Mouse (Mus musculus) MEL (cell line): ENCODE results near the gene Tlx3. TPM values are rescaled to one million over a fixed set of nuclear protein-coding genes. Genes with fewer than 3 reads are reported as not detected.

ENCODE experiments used
- DNase-seq: peaks from one replicate; pipeline ENCODE4 v3.0.0; 2011; ENCODE audit warnings: low read depth, low spot score
- H3K27ac ChIP-seq: 2 replicates; pipeline ENCODE4 v1.5.1; 2012; ENCODE audit warnings: low read depth, mild to moderate bottlenecking, control low read depth, low read length, moderate library complexity; ENCODE audit not compliant: control insufficient read depth
- H3K27me3 ChIP-seq, 2 experiments: fragments of 150-350 bp in 1 of 2; sonication (generic) in 1 of 2; 2 replicates each; pipeline ENCODE4 v1.6.1; 2012; ENCODE audit warnings: low read length in 2 of 2, mild to moderate bottlenecking in 2 of 2, improper control_type of control experiment in 1 of 2, moderate library complexity in 1 of 2; ENCODE audit not compliant: insufficient read depth in 2 of 2, control insufficient read depth in 1 of 2
- H3K36me3 ChIP-seq, 2 experiments: 2 replicates each; pipeline ENCODE4 v1.6.1; 2012 to 2014; ENCODE audit warnings: low read length in 2 of 2, improper control_type of control experiment in 1 of 2, inconsistent platforms in 1 of 2, mild to moderate bottlenecking in 1 of 2; ENCODE audit not compliant: insufficient read depth in 2 of 2, control insufficient read depth in 1 of 2
- H3K4me1 ChIP-seq, 2 experiments: fragments of 150-350 bp in 1 of 2; sonication (generic) in 1 of 2; 2 replicates each; pipeline ENCODE4 v1.6.1; 2012; ENCODE audit warnings: low read length in 2 of 2, improper control_type of control experiment in 1 of 2, mild to moderate bottlenecking in 1 of 2; ENCODE audit not compliant: insufficient read depth in 2 of 2, control insufficient read depth in 1 of 2
- H3K4me3 ChIP-seq, 2 experiments: fragments of 150-350 bp in 1 of 2; sonication (generic) in 1 of 2; 2 replicates each; pipeline ENCODE4 v1.5.1; 2012; ENCODE audit warnings: low read depth in 2 of 2, low read length in 2 of 2, mild to moderate bottlenecking in 2 of 2, moderate library complexity in 2 of 2, control low read depth in 1 of 2, improper control_type of control experiment in 1 of 2; ENCODE audit not compliant: control insufficient read depth in 1 of 2, insufficient read depth in 1 of 2
- H3K79me2 ChIP-seq: 2 replicates; pipeline ENCODE4 v1.6.1; 2012; ENCODE audit warnings: mild to moderate bottlenecking, low read length, moderate library complexity; ENCODE audit not compliant: control insufficient read depth, poor library complexity, insufficient read depth
- H3K9ac ChIP-seq: 2 replicates; pipeline ENCODE4 v1.6.1; 2012; ENCODE audit warnings: low read depth, mild to moderate bottlenecking, control low read depth, low read length, moderate library complexity; ENCODE audit not compliant: control insufficient read depth, poor library complexity, severe bottlenecking
- H3K9me3 ChIP-seq: fragments of 150-350 bp; sonication (generic); replicated peaks from 2 replicates; pipeline ENCODE4 v1.6.1; 2012; ENCODE audit warnings: mild to moderate bottlenecking, low read length, improper control_type of control experiment, moderate library complexity; ENCODE audit not compliant: insufficient read depth
- BHLHE40 ChIP-seq: IDR thresholded peaks from 2 replicates; pipeline ENCODE4 v1.6.1; 2012; ENCODE audit warnings: low read depth, mild to moderate bottlenecking, inconsistent platforms, low read length, improper control_type of control experiment, borderline replicate concordance
- CHD1 ChIP-seq: IDR thresholded peaks from 2 replicates; pipeline ENCODE4 v1.6.1; 2012; ENCODE audit warnings: low read depth, mild to moderate bottlenecking, inconsistent platforms, low read length, improper control_type of control experiment
- CTCF ChIP-seq, 3 experiments: IDR thresholded peaks in 2 of 3; conservative IDR thresholded peaks in 1 of 3; 2 replicates each; pipeline ENCODE4 v1.5.1; 2011 to 2012; ENCODE audit warnings: low read length in 3 of 3, low read depth in 2 of 3, mild to moderate bottlenecking in 2 of 3, improper control_type of control experiment in 1 of 3, inconsistent platforms in 1 of 3, mixed read lengths in 1 of 3, moderate library complexity in 1 of 3; ENCODE audit not compliant: control insufficient read depth in 1 of 3, insufficient read depth in 1 of 3, poor library complexity in 1 of 3, severe bottlenecking in 1 of 3
- E2F4 ChIP-seq: IDR thresholded peaks from 2 replicates; pipeline ENCODE4 v1.6.1; 2011; ENCODE audit warnings: low read depth, low read length, improper control_type of control experiment, borderline replicate concordance
- ELF1 ChIP-seq: IDR thresholded peaks from 2 replicates; pipeline ENCODE4 v1.6.1; 2014; ENCODE audit warnings: low read depth, mild to moderate bottlenecking, inconsistent platforms, low read length, improper control_type of control experiment, moderate library complexity
- EP300 ChIP-seq, 2 experiments: IDR thresholded peaks; 2 replicates each; pipeline ENCODE4 v1.6.1; 2011; ENCODE audit warnings: improper control_type of control experiment in 2 of 2, low read length in 2 of 2, low read depth in 1 of 2, mild to moderate bottlenecking in 1 of 2
- GABPA ChIP-seq: IDR thresholded peaks from 2 replicates; pipeline ENCODE4 v1.6.1; 2012; ENCODE audit warnings: low read depth, mild to moderate bottlenecking, inconsistent platforms, low read length, improper control_type of control experiment, moderate library complexity
- GATA1 ChIP-seq: IDR thresholded peaks from 2 replicates; pipeline ENCODE4 v1.6.1; 2011; ENCODE audit warnings: low read depth, low read length, improper control_type of control experiment
- JUND ChIP-seq: IDR thresholded peaks from 2 replicates; pipeline ENCODE4 v1.6.1; 2011; ENCODE audit warnings: low read depth, mild to moderate bottlenecking, improper control_type of control experiment, low read length
- KAT2A ChIP-seq: conservative IDR thresholded peaks from 2 replicates; pipeline ENCODE4 v1.6.1; 2012; ENCODE audit warnings: low read depth, low read length, improper control_type of control experiment, inconsistent platforms
- MAX ChIP-seq: IDR thresholded peaks from 2 replicates; pipeline ENCODE4 v1.6.1; 2011; ENCODE audit warnings: low read length, improper control_type of control experiment
- MAZ ChIP-seq: IDR thresholded peaks from 2 replicates; pipeline ENCODE4 v1.6.1; 2012; ENCODE audit warnings: low read depth, mild to moderate bottlenecking, inconsistent platforms, low read length, improper control_type of control experiment
- MEF2A ChIP-seq: IDR thresholded peaks from 2 replicates; pipeline ENCODE4 v1.6.1; 2014; ENCODE audit warnings: low read depth, mild to moderate bottlenecking, inconsistent platforms, low read length, improper control_type of control experiment; ENCODE audit not compliant: poor library complexity, insufficient replicate concordance, severe bottlenecking; ENCODE audit errors: extremely low read depth
- MXI1 ChIP-seq: IDR thresholded peaks from 2 replicates; pipeline ENCODE4 v1.6.1; 2011; ENCODE audit warnings: mild to moderate bottlenecking, low read depth, low read length, improper control_type of control experiment
- MYB ChIP-seq: IDR thresholded peaks from 2 replicates; pipeline ENCODE4 v1.6.1; 2011; ENCODE audit warnings: mild to moderate bottlenecking, low read depth, low read length, improper control_type of control experiment
- MYC ChIP-seq: IDR thresholded peaks from 2 replicates; pipeline ENCODE4 v1.6.1; 2011; ENCODE audit warnings: low read depth, mild to moderate bottlenecking, low read length, improper control_type of control experiment, moderate library complexity
- NRF1 ChIP-seq: IDR thresholded peaks from 2 replicates; pipeline ENCODE4 v1.6.1; 2014; ENCODE audit warnings: low read depth, mild to moderate bottlenecking, inconsistent platforms, low read length, improper control_type of control experiment, moderate library complexity; ENCODE audit not compliant: poor library complexity, insufficient read depth, severe bottlenecking
- POLR2A ChIP-seq, 2 experiments: IDR thresholded peaks; 2 replicates each; pipeline ENCODE4 v1.6.1; 2011 to 2012; ENCODE audit warnings: low read length in 2 of 2, mild to moderate bottlenecking in 2 of 2, control low read depth in 1 of 2, improper control_type of control experiment in 1 of 2, low read depth in 1 of 2, moderate library complexity in 1 of 2; ENCODE audit not compliant: control insufficient read depth in 1 of 2, insufficient read depth in 1 of 2, poor library complexity in 1 of 2
- POLR2AphosphoS2 ChIP-seq: IDR thresholded peaks from 2 replicates; pipeline ENCODE4 v1.6.1; 2011; ENCODE audit warnings: low read length, improper control_type of control experiment
- RAD21 ChIP-seq: IDR thresholded peaks from 2 replicates; pipeline ENCODE4 v1.6.1; 2011; ENCODE audit warnings: mild to moderate bottlenecking, low read depth, low read length, improper control_type of control experiment
- SMC3 ChIP-seq: IDR thresholded peaks from 2 replicates; pipeline ENCODE4 v1.6.1; 2011; ENCODE audit warnings: low read depth, low read length, improper control_type of control experiment
- TAL1 ChIP-seq: IDR thresholded peaks from 2 replicates; pipeline ENCODE4 v1.6.1; 2012; ENCODE audit warnings: mild to moderate bottlenecking, inconsistent platforms, low read length, moderate library complexity, mixed read lengths
- UBTF ChIP-seq: IDR thresholded peaks from 2 replicates; pipeline ENCODE4 v1.6.1; 2012; ENCODE audit warnings: low read depth, mild to moderate bottlenecking, inconsistent platforms, low read length, improper control_type of control experiment, moderate library complexity, borderline replicate concordance; ENCODE audit not compliant: insufficient read depth
- USF1 ChIP-seq: IDR thresholded peaks from 2 replicates; pipeline ENCODE4 v1.6.1; 2014; ENCODE audit warnings: low read depth, mild to moderate bottlenecking, inconsistent platforms, low read length, improper control_type of control experiment, moderate library complexity
- USF2 ChIP-seq, 2 experiments: IDR thresholded peaks; 2 replicates each; pipeline ENCODE4 v1.6.1; 2011 to 2012; ENCODE audit warnings: improper control_type of control experiment in 2 of 2, low read length in 2 of 2, borderline replicate concordance in 1 of 2, inconsistent platforms in 1 of 2, low read depth in 1 of 2, mild to moderate bottlenecking in 1 of 2; ENCODE audit not compliant: insufficient read depth in 1 of 2
- ZC3H11A ChIP-seq: IDR thresholded peaks from 2 replicates; pipeline ENCODE4 v1.6.1; 2012; ENCODE audit warnings: low read depth, mild to moderate bottlenecking, inconsistent platforms, low read length, improper control_type of control experiment
- ZKSCAN1 ChIP-seq: IDR thresholded peaks from 2 replicates; pipeline ENCODE4 v1.6.1; 2012; ENCODE audit warnings: low read depth, mild to moderate bottlenecking, inconsistent platforms, low read length, improper control_type of control experiment, moderate library complexity
- ZNF384 ChIP-seq: IDR thresholded peaks from 2 replicates; pipeline ENCODE4 v1.6.1; 2012; ENCODE audit warnings: low read depth, mild to moderate bottlenecking, inconsistent platforms, low read length, improper control_type of control experiment
- polyA plus RNA-seq, 2 experiments: library from polyadenylated mRNA; stranded (reverse) in 1 of 2; unstranded in 1 of 2; fragments of >175 nt in 1 of 2; fragments of >200 nt in 1 of 2; gene quantifications; 2 replicates each; pipeline versions ENCODE4 v1.2.1 to v1.2.4; 2012; ENCODE audit warnings: low replicate concordance in 2 of 2, low read depth in 1 of 2; ENCODE audit not compliant: insufficient read length in 2 of 2, insufficient read depth in 1 of 2, missing spikeins in 1 of 2
- total RNA-seq: library from RNA; depleted of rRNA; stranded (reverse); fragments of 300-350 nt; gene quantifications from 2 replicates; pipeline ENCODE4 v1.2.3, GENCODE M21; 2012

The Tlx3 gene
- total and polyA plus RNA-seq, 3 experiments = not detected

DNA sequence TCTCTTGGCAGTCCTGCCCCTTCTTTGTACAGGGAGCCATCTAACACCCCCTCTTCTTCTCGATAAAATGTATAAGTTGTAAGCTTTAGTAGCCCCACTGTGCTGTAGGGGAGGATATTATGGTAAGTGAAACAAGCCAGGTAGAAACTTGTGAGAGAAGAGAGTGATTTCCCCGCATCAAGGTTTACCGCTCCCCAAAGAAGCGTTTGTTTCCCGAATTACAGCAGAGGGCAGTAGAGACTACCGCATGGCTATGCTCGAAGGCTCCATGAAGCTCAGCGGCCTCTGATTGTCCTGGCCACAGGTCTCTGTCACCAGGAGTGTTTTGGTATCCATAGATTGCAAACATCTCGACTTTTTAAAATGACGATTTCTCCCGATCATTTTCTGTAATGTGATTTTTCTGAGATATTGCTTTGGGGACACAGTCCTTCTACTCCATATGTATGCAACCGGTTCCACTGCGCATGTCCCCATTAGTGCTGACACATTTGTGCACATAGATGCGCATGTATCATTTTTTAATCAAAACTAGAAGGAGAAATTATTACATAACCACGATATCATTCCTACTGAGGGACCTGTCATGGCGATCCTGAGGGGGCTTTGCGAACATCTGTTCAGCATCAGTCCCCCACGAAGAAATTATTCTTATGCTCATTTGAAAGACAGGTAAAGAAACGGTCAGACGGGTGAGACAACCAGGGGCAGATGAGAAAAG lies 26.7 kb downstream of the Tlx3 start:
- Histone ChIP-seq H3K9ac (no peak overlapping the region), H3K79me2 (no peaks in the 10 kb centered on the region), H3K4me1 (no peaks in the 10 kb centered on the region), H3K9me3 (no peaks in the 10 kb centered on the region), H3K4me3 (no peak overlapping the region), H3K27me3 (peaks cover 18 to 31% of the 10 kb centered on the region in 2 experiments), H3K36me3 (no peaks in the 10 kb centered on the region), H3K27ac (no peak overlapping the region)
- DNase-seq = peak; percentile 42
- no peak for TF ChIP-seq USF2 (IDR thresholded peaks at IDR 0.05; ENCODE audit: borderline replicate concordance in 1 of 2, insufficient read depth in 1 of 2, low read depth in 1 of 2, low read length in 2 of 2)
- TF ChIP-seq ZC3H11A = peak; percentile 45; the same call in 1 of the 2 replicates
- TF ChIP-seq RAD21 = peak; percentile 71
- TF ChIP-seq GABPA = no peak
- no peak for TF ChIP-seq ZNF384
- TF ChIP-seq SMC3 = peak; percentile 69
- TF ChIP-seq POLR2A (IDR thresholded peaks at IDR 0.05; ENCODE audit: control insufficient read depth in 1 of 2, insufficient read depth in 1 of 2, low read depth in 1 of 2, low read length in 2 of 2, poor library complexity in 1 of 2) = no peak
- TF ChIP-seq CHD1 = no peak
- no peak for TF ChIP-seq BHLHE40
- no peak for TF ChIP-seq MYC
- TF ChIP-seq MEF2A = no peak
- TF ChIP-seq ZKSCAN1 = no peak
- no peak for TF ChIP-seq POLR2AphosphoS2
- no peak for TF ChIP-seq NRF1
- no peak for TF ChIP-seq ELF1
- no peak for TF ChIP-seq MXI1
- no peak for TF ChIP-seq MYB
- no peak for TF ChIP-seq JUND
- TF ChIP-seq UBTF = no peak
- no peak for TF ChIP-seq EP300 (IDR thresholded peaks at IDR 0.05; ENCODE audit: low read depth in 1 of 2, low read length in 2 of 2)
- no peak for TF ChIP-seq MAZ
- TF ChIP-seq GATA1 = no peak
- TF ChIP-seq KAT2A = no peak
- peak; percentile 37 to 69 (median 68) for TF ChIP-seq CTCF (IDR thresholded peaks at IDR 0.05 in 2 of 3, conservative IDR thresholded peaks at IDR 0.05 in 1 of 3; ENCODE audit: control insufficient read depth in 1 of 3, insufficient read depth in 1 of 3, low read depth in 2 of 3, low read length in 3 of 3, poor library complexity in 1 of 3, severe bottlenecking in 1 of 3)
- no peak for TF ChIP-seq TAL1
- no peak for TF ChIP-seq E2F4
- TF ChIP-seq MAX = no peak
- TF ChIP-seq USF1 = no peak
